Mouse (Mus musculus) neutrophil, adult 5-6 weeks (primary cell): Measurements from ENCODE around the gene Vmn2r31. TPM values are rescaled to one million over a fixed set of nuclear protein-coding genes. Genes with fewer than 3 reads are reported as not detected.
"Not testable (repeated sequence)": the region's sequence is repeated elsewhere in the genome, so short reads cannot be mapped to it uniquely, and the experiment has no call there.

Source experiments
- ATAC-seq: fragments of 151-379, 151-347 bp; 2 replicates; pipeline ENCODE4 v1.8.0; 2017; ENCODE audit warnings: mild to moderate bottlenecking, moderate TSS enrichment; ENCODE audit not compliant: insufficient number of reproducible peaks, poor library complexity, low FRiP score, severe bottlenecking; ENCODE audit errors: extremely low read depth
- total RNA-seq: library from RNA; stranded (forward); fragments of 200-1000 nt; gene quantifications from 2 replicates; pipeline ENCODE4 v1.2.3, GENCODE M21; 2017

Gene Vmn2r31
- total RNA-seq, result not detected in 2 replicates

DNA sequence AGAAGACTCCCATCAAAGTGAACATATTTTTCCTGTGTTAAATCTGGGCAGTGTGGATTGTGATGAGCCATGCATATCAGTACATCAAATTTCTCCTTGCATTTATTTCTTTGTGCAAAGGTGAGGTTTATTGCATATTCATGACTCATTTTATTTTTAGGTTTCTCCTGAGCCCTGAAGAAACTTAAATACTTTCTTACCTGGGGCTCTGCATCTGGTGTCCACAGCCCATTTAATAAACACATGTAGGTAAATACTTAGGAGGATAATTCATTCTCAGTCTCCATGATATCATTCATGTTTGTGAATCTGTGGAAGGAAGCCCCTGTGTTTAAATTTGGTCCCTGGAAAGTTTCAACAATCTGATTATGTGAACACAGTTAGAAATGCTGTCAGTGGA lies at the start of gene Vmn2r31:
Gene Vmn2r31 (minus strand): TSS at position 101 of the 400 bp plus-strand sequence.
- ATAC-seq, result not testable (repeated sequence)

DNA sequence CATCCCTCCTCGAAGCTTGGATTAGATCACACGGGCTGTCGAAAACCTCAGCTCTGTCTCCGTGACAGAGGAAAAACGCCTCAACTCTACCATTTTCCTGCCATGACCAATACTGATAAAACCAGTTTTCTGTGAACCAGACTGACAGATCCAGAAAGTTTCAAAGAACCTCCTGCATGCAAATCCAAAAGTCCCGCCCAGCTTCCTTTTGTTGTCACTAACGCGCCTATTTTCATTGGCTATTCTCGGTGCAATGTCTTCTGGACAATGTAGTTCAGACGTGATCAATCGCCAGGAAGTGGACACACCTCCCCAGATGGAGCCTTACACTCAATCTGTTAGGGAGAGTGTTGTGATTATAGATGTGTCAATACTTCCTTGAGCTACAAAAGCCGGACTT lies 25.1 kb downstream of the Vmn2r31 start, which contains the start of gene Gm45783:
Gene Gm45783 (minus strand): TSS at position 143 of the 400 bp plus-strand sequence.
- ATAC-seq, result not testable (repeated sequence)

DNA sequence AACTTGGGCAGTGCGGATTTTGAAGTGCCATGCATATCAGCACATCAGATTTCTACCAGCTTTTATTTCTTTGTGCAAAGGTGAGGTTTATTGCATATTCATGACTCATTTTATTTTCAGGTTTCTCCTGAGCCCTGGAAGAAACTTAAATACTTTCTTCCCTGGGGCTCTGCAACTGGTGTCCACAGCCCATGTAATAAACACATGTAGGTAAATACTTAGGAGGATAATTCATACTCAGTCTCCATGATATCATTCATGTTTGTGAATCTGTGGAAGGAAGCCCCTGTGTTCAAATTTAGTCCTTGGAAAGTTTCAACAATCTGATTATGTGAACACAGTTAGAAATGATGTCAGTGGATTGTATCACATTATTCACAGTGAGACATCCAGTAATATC lies 62.0 kb downstream of the Vmn2r31 start, which contains the start of gene Vmn2r30:
Gene Vmn2r30 (minus strand): TSS at position 101 of the 400 bp plus-strand sequence.
- ATAC-seq, result not testable (repeated sequence)

Other genes with a start within 250 kb of the Vmn2r31 start
- gene Zfp418, start 228.4 kb downstream of the Vmn2r31 start, total RNA-seq, result 2.7 and 2.8 TPM in 2 replicates
- 2.7 and 2.9 TPM in 2 replicates for gene Zfp772, start 189.7 kb downstream of the Vmn2r31 start, total RNA-seq
- 0.25 TPM in 1 of 2 replicates, not detected in the other for gene Vmn2r29, start 152.4 kb downstream of the Vmn2r31 start, total RNA-seq
- gene Gm45844, start 121.4 kb downstream of the Vmn2r31 start, total RNA-seq, result 1.7 TPM in 1 of 2 replicates, not detected in the other
- gene Clcn4, start 98.9 kb downstream of the Vmn2r31 start, total RNA-seq, result 47.1 and 55.0 TPM in 2 replicates
- gene Vmn2r30, start 62.1 kb downstream of the Vmn2r31 start, total RNA-seq, result not detected in 2 replicates
- gene Gm45783, start 25.1 kb downstream of the Vmn2r31 start, total RNA-seq, result not detected in 2 replicates
- not detected in 2 replicates for gene Vmn2r32, start 80.3 kb upstream of the Vmn2r31 start, total RNA-seq
- gene Vmn2r33, start 167.1 kb upstream of the Vmn2r31 start, total RNA-seq, result not detected in 2 replicates